Mouse (Mus musculus) embryo, embryonic 9.5 days (tissue): ENCODE results near the gene Psmg4.
A peak's percentile ranks its signal among the peaks of the same experiment; 100 is the strongest.

ENCODE experiments used
- DNase-seq: peaks from one replicate; pipeline ENCODE4 v3.0.0-alpha.2; 2017; ENCODE audit errors: extremely low spot score

Gene Psmg4

GRCm38 (mm10) chr13:34162491-34163303 is at the start of gene Psmg4:
TSS of gene Psmg4 (plus strand) at chr13:34162964.
- peak; percentile 97 for DNase-seq

GRCm38 (mm10) chr13:34113086-34113485 is 49.7 kb upstream of the Psmg4 start:
- no peak for DNase-seq

GRCm38 (mm10) chr13:34114654-34115053 is 48.1 kb upstream of the Psmg4 start:
- no peak for DNase-seq

DNA sequence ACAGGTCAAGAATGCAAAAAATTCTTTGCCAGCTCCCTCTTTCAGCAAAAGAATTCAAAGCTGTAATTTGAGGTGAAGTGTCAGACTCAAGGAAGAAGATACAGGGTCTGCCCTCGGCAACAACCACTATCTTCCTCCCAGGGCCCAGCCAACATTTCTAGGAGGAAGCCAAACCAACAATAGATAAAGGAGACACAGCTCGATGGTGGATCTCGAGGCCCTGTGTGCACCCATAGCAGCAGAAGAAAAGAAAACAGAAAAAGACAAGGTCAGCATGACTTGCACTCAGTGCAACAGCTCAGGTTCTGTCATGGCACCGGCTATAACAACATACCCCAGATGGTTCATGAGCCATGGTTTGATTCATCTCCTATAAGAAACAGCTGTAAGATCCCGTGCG is 46.3 kb upstream of the Psmg4 start:
- DNase-seq, result no peak

DNA sequence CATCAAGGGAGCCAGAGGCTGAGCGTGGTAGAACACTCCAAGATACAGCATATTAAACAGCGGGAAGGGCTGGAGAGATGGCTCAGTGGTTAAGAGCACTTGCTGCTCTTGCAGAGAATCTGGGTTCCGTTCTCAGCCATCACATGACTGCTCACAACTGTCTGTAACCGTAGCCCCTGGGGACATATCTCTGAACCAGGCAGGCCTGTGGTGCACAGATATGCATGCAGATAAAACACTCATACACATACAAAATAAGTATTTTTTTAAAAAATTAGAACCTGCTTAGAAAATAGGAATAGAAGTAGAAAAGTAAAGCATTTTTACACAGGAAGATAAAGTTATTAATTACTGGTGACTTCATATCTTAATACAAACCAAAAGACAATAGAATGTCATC is 43.9 kb upstream of the Psmg4 start:
- no peak for DNase-seq

DNA sequence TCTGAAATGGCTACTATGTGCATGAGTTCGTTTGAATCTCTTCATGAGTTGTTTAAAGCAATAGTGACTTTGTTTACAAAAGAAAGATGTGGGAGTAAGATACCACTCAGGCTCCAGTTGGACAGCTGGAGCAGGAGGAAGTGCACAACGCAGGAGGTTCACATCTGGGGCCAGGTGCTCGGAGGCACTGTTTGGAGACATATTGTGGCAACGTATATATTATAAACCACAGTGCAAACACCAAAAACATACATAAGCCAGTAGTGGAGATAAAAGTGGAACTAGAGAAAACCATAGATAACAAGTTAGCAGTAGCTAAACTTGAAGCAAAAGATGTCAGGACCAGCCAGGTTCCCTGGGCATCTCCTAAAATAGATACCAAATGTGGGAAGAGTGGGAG is 43.4 kb upstream of the Psmg4 start:
- DNase-seq, result no peak

- no peak for DNase-seq
These were observed 42.2 kb upstream of the Psmg4 start for GRCm38 (mm10) chr13:34120536-34120935.

DNA sequence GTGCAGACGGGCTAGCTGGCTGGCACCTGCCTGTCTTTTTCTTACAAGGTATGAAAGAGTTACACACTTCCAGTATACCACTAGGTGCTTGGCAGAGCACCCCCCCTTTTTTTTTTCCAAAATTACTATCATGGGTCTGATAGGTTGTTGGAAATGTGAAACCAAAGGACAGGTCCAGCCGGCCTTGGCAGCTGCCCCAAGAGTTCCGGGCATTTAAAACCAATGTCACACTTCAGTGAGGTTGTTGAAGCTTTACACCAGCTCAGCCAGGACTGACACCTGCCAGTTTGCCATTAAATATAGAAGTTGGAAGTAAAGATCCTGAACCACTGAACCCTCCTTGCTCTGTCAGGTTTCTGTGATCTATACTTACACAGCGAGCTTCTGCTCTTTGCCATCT is 37.1 kb upstream of the Psmg4 start:
- DNase-seq, result no peak

DNA sequence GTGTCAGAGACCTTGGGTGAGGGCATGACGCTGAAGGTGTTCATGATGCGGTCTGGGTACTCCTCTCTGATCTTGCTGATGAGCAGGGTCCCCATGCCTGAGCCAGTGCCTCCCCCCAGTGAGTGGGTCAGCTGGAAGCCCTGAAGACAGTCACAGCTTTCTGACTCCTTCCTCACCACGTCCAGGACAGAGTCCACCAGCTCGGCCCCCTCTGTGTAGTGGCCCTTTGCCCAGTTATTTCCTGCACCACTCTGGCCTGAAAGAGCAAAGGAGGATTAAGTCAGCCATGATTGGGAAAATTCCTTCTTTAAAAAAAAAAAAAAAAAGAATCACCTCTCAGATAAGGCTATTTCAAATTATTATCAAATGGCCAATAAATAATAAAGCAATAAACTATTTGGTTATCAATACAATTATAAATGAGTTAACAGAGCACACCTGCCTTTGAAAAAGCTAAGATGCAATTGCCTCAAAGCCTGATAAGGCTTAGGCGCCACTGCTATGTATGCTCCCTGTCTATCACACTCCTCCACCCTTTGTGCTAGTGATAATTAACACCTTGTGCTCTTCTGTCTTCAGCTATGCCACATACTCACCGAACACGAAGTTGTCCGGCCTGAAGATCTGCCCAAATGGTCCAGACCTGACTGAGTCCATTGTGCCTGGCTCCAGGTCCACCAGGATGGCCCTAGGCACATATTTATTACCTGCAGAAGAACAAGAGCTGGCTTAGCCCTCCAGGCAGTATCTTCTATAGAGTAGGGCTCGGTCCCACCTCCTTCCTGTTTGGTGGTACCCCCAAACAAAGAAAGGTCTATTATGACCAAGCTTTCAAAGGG is 34.3 kb upstream of the Psmg4 start:
- DNase-seq, result no peak

- peak; percentile 70 for DNase-seq
These were observed 33.1 kb upstream of the Psmg4 start for GRCm38 (mm10) chr13:34129485-34130225.

GRCm38 (mm10) chr13:34130226-34130731 is 32.5 kb upstream of the Psmg4 start, which contains the start of gene Tubb2b:
TSS of gene Tubb2b (minus strand) at chr13:34130466.
- peak; percentile 89 for DNase-seq

DNA sequence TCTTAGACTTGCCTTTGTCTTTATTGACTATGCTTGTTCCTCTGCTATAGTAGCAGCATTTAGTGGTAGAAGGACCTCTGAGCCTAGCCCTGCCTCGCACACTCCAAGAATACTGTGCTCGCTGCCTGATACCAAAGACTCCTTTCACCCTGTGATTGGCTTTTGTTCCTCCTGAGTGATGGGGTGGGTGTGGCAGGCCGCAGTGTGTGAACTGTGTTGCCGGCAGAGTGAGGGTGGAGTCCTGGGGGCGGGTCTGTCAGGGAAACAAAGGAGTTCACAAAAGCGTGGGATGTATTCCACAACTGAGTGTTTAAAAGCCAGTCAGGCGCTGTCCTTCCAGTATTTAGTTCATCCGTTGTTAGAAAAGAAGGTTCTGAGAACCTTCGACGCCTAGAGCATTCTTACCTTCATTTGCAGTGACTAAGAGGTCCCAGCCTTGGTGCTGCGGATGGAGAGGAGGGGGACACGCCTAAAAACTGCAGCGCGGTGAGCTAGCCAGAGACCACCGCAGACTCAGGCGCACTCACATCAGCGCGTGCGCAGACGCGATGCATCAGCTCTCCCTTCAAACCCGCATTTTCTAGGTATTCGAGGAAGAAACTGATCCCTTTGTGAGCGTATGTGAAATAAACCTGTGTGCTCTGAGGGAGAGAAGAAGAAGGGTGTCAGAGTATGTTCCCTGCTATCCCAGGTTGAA is 31.6 kb upstream of the Psmg4 start:
- DNase-seq, result peak; percentile 88

- DNase-seq, result peak; percentile 79
These were observed 31.1 kb upstream of the Psmg4 start for GRCm38 (mm10) chr13:34131708-34132060.

- DNase-seq, result peak; percentile 56
These were observed 30.5 kb upstream of the Psmg4 start for GRCm38 (mm10) chr13:34132299-34132698.

GRCm38 (mm10) chr13:34132875-34133274 is 29.9 kb upstream of the Psmg4 start:
- no peak for DNase-seq

GRCm38 (mm10) chr13:34133326-34134071 is 29.3 kb upstream of the Psmg4 start:
- DNase-seq, result peak; percentile 76

DNA sequence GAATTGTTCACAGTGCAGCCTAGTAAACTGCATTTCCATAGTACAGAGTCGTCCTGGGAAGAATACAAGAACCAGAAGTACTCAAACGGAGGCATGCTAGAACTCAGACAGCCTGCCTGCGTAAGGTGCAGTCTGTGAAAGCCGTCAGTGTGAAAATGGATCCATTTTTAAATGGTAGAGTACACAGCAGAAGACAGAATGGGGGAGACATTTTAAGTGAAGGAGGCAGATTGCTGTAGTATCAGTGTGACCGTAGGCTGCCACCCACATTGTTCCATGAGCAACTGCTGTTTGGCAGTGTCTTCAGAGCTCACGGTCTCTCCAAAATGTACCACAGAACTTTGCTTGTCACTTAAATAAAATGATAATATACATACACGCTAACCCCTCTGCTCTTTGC is 28.5 kb upstream of the Psmg4 start:
- no peak for DNase-seq

GRCm38 (mm10) chr13:34136605-34137004 is 26.2 kb upstream of the Psmg4 start:
- DNase-seq, result no peak

DNA sequence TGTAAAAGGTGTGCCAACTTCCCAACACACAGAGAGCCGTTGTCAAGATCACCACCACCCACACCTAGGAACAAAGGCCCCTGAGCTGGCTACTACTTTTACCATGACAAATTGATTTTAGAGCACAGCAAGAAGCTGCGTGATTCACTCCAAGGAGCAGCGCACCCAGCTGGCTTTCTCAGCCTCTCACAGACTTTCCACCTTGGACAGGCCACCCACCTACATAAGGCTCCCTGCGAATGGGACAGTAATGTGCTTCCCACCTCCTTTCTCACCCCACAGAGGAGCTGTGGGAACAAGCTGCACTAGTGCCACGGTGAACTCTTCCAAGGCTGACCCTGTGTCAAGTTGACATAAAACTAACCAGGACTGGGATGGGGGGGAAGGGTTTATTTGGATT is 19.4 kb upstream of the Psmg4 start:
- no peak for DNase-seq

- no peak for DNase-seq
These were observed 15.8 kb upstream of the Psmg4 start for GRCm38 (mm10) chr13:34146916-34147315.

DNA sequence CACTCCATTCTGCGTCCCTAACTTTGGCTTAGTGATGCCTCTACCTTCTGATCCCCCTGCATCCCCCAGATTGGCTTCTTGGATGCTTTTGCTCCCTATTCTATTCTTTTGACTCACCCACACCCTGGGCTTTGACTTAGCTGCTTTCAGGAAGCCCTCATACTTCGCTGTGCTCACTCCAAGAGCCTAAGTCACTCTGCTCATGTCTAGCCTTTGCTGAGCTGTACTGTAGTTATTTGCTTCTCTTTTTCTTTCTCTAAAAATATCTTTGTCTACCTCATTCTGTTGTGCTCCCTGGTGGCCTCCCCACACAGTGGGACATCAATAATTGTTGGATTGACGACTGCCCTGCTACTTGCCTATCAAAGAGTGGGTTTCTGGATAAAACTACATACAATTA is 14.6 kb upstream of the Psmg4 start:
- DNase-seq, result no peak
